Mouse (Mus musculus) 416B (cell line): ENCODE results near the gene Tmed3.

Source experiments
- DNase-seq: peaks from one replicate; pipeline ENCODE4 v3.0.0; 2011; ENCODE audit warnings: low read depth

Gene Tmed3

GRCm38 (mm10) chr9:89704265-89705196, at the start of gene Tmed3:
Tmed3 (minus strand) TSS chr9:89705068.
- DNase-seq: peak; percentile 93

GRCm38 (mm10) chr9:89740041-89740440, 35.2 kb upstream of the Tmed3 start:
- DNase-seq: no peak

GRCm38 (mm10) chr9:89738295-89738694, 33.4 kb upstream of the Tmed3 start, which contains the start of gene Ankrd34c:
Ankrd34c (minus strand) TSS chr9:89738475.
- no peak for DNase-seq

- no peak for DNase-seq
These were observed 33.0 kb upstream of the Tmed3 start for GRCm38 (mm10) chr9:89737888-89738287.

- DNase-seq: no peak
These were observed 32.3 kb upstream of the Tmed3 start for GRCm38 (mm10) chr9:89736932-89737705.

GRCm38 (mm10) chr9:89706906-89707305, 2.0 kb upstream of the Tmed3 start:
- DNase-seq: peak; percentile 64

- DNase-seq: no peak
These were observed 297 bp upstream of the Tmed3 start for GRCm38 (mm10) chr9:89705197-89705533.

GRCm38 (mm10) chr9:89700910-89701457, 3.9 kb downstream of the Tmed3 start:
- DNase-seq: peak; percentile 73

- peak; percentile 25 for DNase-seq
These were observed 9.7 kb downstream of the Tmed3 start for GRCm38 (mm10) chr9:89695143-89695542.

- DNase-seq: no peak
These were observed 11.2 kb downstream of the Tmed3 start for GRCm38 (mm10) chr9:89693670-89694069.

GRCm38 (mm10) chr9:89689179-89689578, 15.7 kb downstream of the Tmed3 start:
- DNase-seq: no peak

GRCm38 (mm10) chr9:89687503-89688226, 17.2 kb downstream of the Tmed3 start:
- DNase-seq: peak; percentile 60

- no peak for DNase-seq
These were observed 18.6 kb downstream of the Tmed3 start for GRCm38 (mm10) chr9:89686262-89686661.

- no peak for DNase-seq
These were observed 25.9 kb downstream of the Tmed3 start for GRCm38 (mm10) chr9:89678974-89679373.

GRCm38 (mm10) chr9:89674014-89674618, 30.8 kb downstream of the Tmed3 start:
- peak; percentile 69 for DNase-seq

GRCm38 (mm10) chr9:89673402-89673801, 31.5 kb downstream of the Tmed3 start:
- no peak for DNase-seq

- DNase-seq: no peak
These were observed 35.0 kb downstream of the Tmed3 start for GRCm38 (mm10) chr9:89669878-89670277.

GRCm38 (mm10) chr9:89667306-89667942, 37.4 kb downstream of the Tmed3 start:
- DNase-seq: peak; percentile 10

- DNase-seq: peak; percentile 4
These were observed 54.0 kb downstream of the Tmed3 start for GRCm38 (mm10) chr9:89650913-89651312.
